Mouse (Mus musculus): ENCODE measurements around the gene Adh7. TPM values are rescaled to one million over a fixed set of nuclear protein-coding genes. Genes with fewer than 3 reads are reported as not detected.

Adh7 gene
- polyA plus RNA-seq, 1 experiment from 2014 or later: 0.41 TPM

- H3K4me2 ChIP-seq (replicated peaks): no peak overlapping the region
- no peak overlapping the region for H3K9ac ChIP-seq
- H3K4me3 ChIP-seq (replicated peaks; ENCODE audit: low read length): no peak overlapping the region
- no peak overlapping the region for H3K27ac ChIP-seq
- 63% methylated on average over 11 of the region's 11 CpGs for WGBS
- H3K4me1 ChIP-seq (replicated peaks; ENCODE audit: control insufficient read depth, insufficient read depth, low read length): no peaks in the 10 kb centered on the region
- H3K27me3 ChIP-seq (ENCODE audit: control insufficient read depth, insufficient read depth, low read length): no peaks in the 10 kb centered on the region
- ATAC-seq (ENCODE audit: low FRiP score): no peak
- H3K9me3 ChIP-seq (ENCODE audit: control insufficient read depth, low read length): no peaks in the 10 kb centered on the region
- DNase-seq (ENCODE audit: low spot score): no peak
- H3K36me3 ChIP-seq (replicated peaks; ENCODE audit: control insufficient read depth, insufficient read depth): no peaks in the 10 kb centered on the region
These were observed 3.6 kb downstream of the Adh7 start for GRCm38 (mm10) chr3:138221116-138221515.

- H3K4me3 ChIP-seq (replicated peaks; ENCODE audit: low read length): no peak overlapping the region
- H3K27me3 ChIP-seq (ENCODE audit: control insufficient read depth, insufficient read depth, low read length): no peaks in the 10 kb centered on the region
- H3K36me3 ChIP-seq (replicated peaks; ENCODE audit: control insufficient read depth, insufficient read depth): no peaks in the 10 kb centered on the region
- H3K27ac ChIP-seq: no peak overlapping the region
- ATAC-seq (ENCODE audit: low FRiP score) (no peak), DNase-seq (ENCODE audit: low spot score) (no peak)
- no peak overlapping the region for H3K4me2 ChIP-seq (replicated peaks)
- no peaks in the 10 kb centered on the region for H3K4me1 ChIP-seq (replicated peaks; ENCODE audit: control insufficient read depth, insufficient read depth, low read length)
- H3K9me3 ChIP-seq (ENCODE audit: control insufficient read depth, low read length): no peaks in the 10 kb centered on the region
- H3K9ac ChIP-seq: no peak overlapping the region
- WGBS: 79% methylated on average over 4 of the region's 4 CpGs
These were observed 5.0 kb downstream of the Adh7 start for GRCm38 (mm10) chr3:138222511-138222910.

DNA sequence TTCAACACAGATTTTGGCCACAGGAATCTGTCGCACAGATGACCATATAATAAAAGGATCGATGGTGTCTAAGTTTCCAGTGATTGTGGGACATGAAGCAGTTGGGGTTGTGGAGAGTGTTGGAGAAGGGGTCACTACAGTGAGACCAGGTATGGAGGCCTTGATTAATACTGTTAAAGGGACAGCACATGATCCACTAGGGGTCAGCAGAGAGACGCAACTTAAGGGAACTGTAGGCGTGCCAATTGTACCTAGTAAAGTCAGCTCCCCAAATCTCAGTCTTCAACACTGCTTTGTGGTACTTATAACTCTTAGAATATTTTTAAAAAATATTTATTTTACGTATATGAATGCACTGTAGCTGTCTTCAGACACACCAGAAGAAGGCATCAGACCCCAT is 5.4 kb downstream of the Adh7 start:
- ATAC-seq (ENCODE audit: low FRiP score) (peak; percentile 60; the same call in 1 of the 2 replicates), DNase-seq (ENCODE audit: low spot score) (peak; percentile 71)
- H3K27me3 ChIP-seq (ENCODE audit: control insufficient read depth, insufficient read depth, low read length): no peaks in the 10 kb centered on the region
- no peaks in the 10 kb centered on the region for H3K9me3 ChIP-seq (ENCODE audit: control insufficient read depth, low read length)
- no peak overlapping the region for H3K9ac ChIP-seq
- H3K4me3 ChIP-seq (replicated peaks; ENCODE audit: low read length): no peak overlapping the region
- no peak overlapping the region for H3K27ac ChIP-seq
- no peaks in the 10 kb centered on the region for H3K36me3 ChIP-seq (replicated peaks; ENCODE audit: control insufficient read depth, insufficient read depth)
- H3K4me2 ChIP-seq (replicated peaks): no peak overlapping the region
- WGBS: 61% methylated on average over 5 of the region's 5 CpGs
- no peaks in the 10 kb centered on the region for H3K4me1 ChIP-seq (replicated peaks; ENCODE audit: control insufficient read depth, insufficient read depth, low read length)

DNA sequence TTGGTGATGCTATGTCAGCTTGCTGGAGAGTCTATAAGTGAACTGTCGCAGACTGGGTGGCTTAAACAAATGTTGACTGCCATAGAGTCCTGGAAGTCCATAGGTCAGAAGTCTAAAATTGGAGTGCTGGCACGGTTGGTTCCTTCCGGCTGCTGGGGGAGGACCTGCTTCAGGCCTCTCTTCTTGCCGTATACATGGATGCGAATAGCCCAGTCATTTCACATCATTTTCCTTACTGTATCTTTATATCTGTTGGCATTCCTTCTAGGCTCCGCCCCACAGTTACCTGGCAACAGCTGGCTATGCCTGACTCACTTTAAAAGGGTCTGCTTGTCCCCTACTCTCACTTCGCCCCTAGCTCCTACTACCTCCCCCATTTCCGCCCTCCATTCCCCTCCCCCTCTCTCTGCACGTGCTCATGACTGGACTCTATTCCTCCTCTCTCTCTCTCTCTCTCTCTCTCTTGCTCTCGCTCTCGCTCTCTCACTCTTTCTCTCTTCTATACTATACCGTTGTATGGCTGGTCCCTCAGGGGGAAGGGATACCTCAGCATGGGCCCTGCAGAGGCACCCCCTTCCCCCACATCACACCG is 6.9 kb downstream of the Adh7 start:
- no peak overlapping the region for H3K4me3 ChIP-seq (replicated peaks; ENCODE audit: low read length)
- H3K27ac ChIP-seq: no peak overlapping the region
- no peaks in the 10 kb centered on the region for H3K36me3 ChIP-seq (replicated peaks; ENCODE audit: control insufficient read depth, insufficient read depth)
- ATAC-seq (ENCODE audit: low FRiP score) (no peak), DNase-seq (ENCODE audit: low spot score) (no peak)
- no peaks in the 10 kb centered on the region for H3K9me3 ChIP-seq (ENCODE audit: control insufficient read depth, low read length)
- H3K27me3 ChIP-seq (ENCODE audit: control insufficient read depth, insufficient read depth, low read length): no peaks in the 10 kb centered on the region
- H3K9ac ChIP-seq: no peak overlapping the region
- H3K4me1 ChIP-seq (replicated peaks; ENCODE audit: control insufficient read depth, insufficient read depth, low read length): no peaks in the 10 kb centered on the region
- H3K4me2 ChIP-seq (replicated peaks): no peak overlapping the region
- WGBS: 83% methylated on average over 13 of the region's 13 CpGs

- Histone ChIP-seq H3K36me3 (replicated peaks; ENCODE audit: control insufficient read depth, insufficient read depth) (no peaks in the 10 kb centered on the region), H3K27me3 (ENCODE audit: control insufficient read depth, insufficient read depth, low read length) (no peaks in the 10 kb centered on the region), H3K9me3 (ENCODE audit: control insufficient read depth, low read length) (no peaks in the 10 kb centered on the region), H3K4me2 (replicated peaks) (no peak overlapping the region), H3K9ac (no peak overlapping the region), H3K4me3 (replicated peaks; ENCODE audit: low read length) (no peak overlapping the region), H3K4me1 (replicated peaks; ENCODE audit: control insufficient read depth, insufficient read depth, low read length) (no peaks in the 10 kb centered on the region), H3K27ac (no peak overlapping the region)
- no peak for ATAC-seq (ENCODE audit: low FRiP score)
- DNase-seq (ENCODE audit: low spot score): no peak
- 69% methylated on average over 6 of the region's 7 CpGs for WGBS
These were observed 7.8 kb downstream of the Adh7 start for GRCm38 (mm10) chr3:138225331-138225730.

- H3K27me3 ChIP-seq (ENCODE audit: control insufficient read depth, insufficient read depth, low read length): no peaks in the 10 kb centered on the region
- H3K9ac ChIP-seq: no peak overlapping the region
- no peak overlapping the region for H3K4me2 ChIP-seq (replicated peaks)
- H3K9me3 ChIP-seq (ENCODE audit: control insufficient read depth, low read length): no peaks in the 10 kb centered on the region
- H3K4me3 ChIP-seq (replicated peaks; ENCODE audit: low read length): no peak overlapping the region
- H3K4me1 ChIP-seq (replicated peaks; ENCODE audit: control insufficient read depth, insufficient read depth, low read length): no peaks in the 10 kb centered on the region
- DNase-seq (ENCODE audit: low spot score) (no peak), ATAC-seq (ENCODE audit: low FRiP score) (no peak)
- 25% methylated on average over 7 of the region's 7 CpGs for WGBS
- no peaks in the 10 kb centered on the region for H3K36me3 ChIP-seq (replicated peaks; ENCODE audit: control insufficient read depth, insufficient read depth)
- no peak overlapping the region for H3K27ac ChIP-seq
These were observed 8.3 kb downstream of the Adh7 start for GRCm38 (mm10) chr3:138225853-138226252.

DNA sequence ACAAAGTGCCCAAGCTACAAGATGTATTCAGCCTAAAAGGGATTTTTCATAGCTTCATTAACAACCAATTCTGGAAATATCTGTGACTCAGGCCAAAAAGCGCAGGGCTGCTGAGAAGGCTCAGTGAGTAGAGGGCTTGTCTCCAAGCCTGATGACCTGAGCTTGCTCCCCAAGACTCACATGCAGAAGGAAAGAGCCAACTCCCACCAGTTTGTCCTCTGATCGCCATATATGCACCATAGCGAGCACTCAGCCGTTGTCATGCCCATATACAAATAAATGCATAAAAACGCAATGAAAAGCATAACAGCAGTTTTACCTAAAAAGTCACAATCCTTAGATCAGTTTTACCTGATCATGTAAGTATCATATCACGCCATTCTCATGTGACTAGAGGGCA is 8.9 kb downstream of the Adh7 start:
- no peaks in the 10 kb centered on the region for H3K36me3 ChIP-seq (replicated peaks; ENCODE audit: control insufficient read depth, insufficient read depth)
- H3K9ac ChIP-seq: no peak overlapping the region
- no peaks in the 10 kb centered on the region for H3K4me1 ChIP-seq (replicated peaks; ENCODE audit: control insufficient read depth, insufficient read depth, low read length)
- no peak overlapping the region for H3K27ac ChIP-seq
- no peak overlapping the region for H3K4me3 ChIP-seq (replicated peaks; ENCODE audit: low read length)
- no peak for ATAC-seq (ENCODE audit: low FRiP score)
- no peak overlapping the region for H3K4me2 ChIP-seq (replicated peaks)
- DNase-seq (ENCODE audit: low spot score): no peak
- H3K9me3 ChIP-seq (ENCODE audit: control insufficient read depth, low read length): no peaks in the 10 kb centered on the region
- 96% methylated on average over 6 of the region's 6 CpGs for WGBS
- no peaks in the 10 kb centered on the region for H3K27me3 ChIP-seq (ENCODE audit: control insufficient read depth, insufficient read depth, low read length)

DNA sequence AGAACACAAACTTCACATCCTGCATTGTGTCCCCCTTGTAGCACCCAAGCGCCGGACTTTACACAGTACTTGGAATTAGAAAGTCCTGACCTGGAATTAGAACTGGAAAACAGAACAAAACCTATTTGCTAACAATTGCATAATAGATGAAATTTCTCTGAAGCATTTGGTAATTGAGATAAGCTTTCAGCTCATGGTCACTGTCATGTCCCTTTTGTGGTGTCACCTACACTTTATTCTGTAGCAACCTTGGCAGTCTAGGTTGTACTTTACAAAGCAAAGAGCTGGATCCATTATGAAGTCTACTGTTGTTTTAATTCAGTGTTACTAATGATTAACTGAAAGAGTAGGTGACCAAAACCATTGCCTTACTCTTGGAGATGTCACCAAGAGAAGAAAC is 9.5 kb downstream of the Adh7 start:
- WGBS: 91% methylated on average over 2 of the region's 2 CpGs
- ATAC-seq (ENCODE audit: low FRiP score) (no peak), DNase-seq (ENCODE audit: low spot score) (no peak)
- Histone ChIP-seq H3K27ac (no peak overlapping the region), H3K4me3 (replicated peaks; ENCODE audit: low read length) (no peak overlapping the region), H3K36me3 (replicated peaks; ENCODE audit: control insufficient read depth, insufficient read depth) (no peaks in the 10 kb centered on the region), H3K27me3 (ENCODE audit: control insufficient read depth, insufficient read depth, low read length) (no peaks in the 10 kb centered on the region), H3K4me1 (replicated peaks; ENCODE audit: control insufficient read depth, insufficient read depth, low read length) (no peaks in the 10 kb centered on the region), H3K9ac (no peak overlapping the region), H3K4me2 (replicated peaks) (no peak overlapping the region), H3K9me3 (ENCODE audit: control insufficient read depth, low read length) (no peaks in the 10 kb centered on the region)

DNA sequence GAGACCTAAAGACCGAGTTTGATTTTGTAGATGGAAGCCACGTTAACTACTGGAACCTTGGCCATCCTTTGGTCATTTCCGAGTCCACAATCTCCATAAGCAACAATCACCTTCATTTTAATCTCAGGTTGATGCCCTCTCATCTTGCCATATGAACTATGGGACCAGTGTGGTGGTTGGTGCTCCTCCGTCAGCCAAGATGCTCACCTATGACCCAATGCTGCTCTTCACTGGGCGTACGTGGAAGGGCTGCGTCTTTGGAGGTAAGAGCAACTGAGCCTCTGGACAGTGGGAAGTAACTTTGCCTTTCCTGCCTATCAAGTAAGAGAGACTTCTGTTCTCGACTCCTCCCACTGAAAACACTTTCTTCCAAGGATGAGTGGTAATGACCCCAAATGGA is 10.2 kb downstream of the Adh7 start:
- Histone ChIP-seq H3K9ac (no peak overlapping the region), H3K4me3 (replicated peaks; ENCODE audit: low read length) (no peak overlapping the region), H3K27ac (no peak overlapping the region), H3K27me3 (ENCODE audit: control insufficient read depth, insufficient read depth, low read length) (no peaks in the 10 kb centered on the region), H3K36me3 (replicated peaks; ENCODE audit: control insufficient read depth, insufficient read depth) (no peaks in the 10 kb centered on the region), H3K9me3 (ENCODE audit: control insufficient read depth, low read length) (no peaks in the 10 kb centered on the region), H3K4me1 (replicated peaks; ENCODE audit: control insufficient read depth, insufficient read depth, low read length) (no peaks in the 10 kb centered on the region), H3K4me2 (replicated peaks) (no peak overlapping the region)
- no peak for ATAC-seq (ENCODE audit: low FRiP score)
- DNase-seq (ENCODE audit: low spot score): no peak
- 93% methylated on average over 8 of the region's 8 CpGs for WGBS

DNA sequence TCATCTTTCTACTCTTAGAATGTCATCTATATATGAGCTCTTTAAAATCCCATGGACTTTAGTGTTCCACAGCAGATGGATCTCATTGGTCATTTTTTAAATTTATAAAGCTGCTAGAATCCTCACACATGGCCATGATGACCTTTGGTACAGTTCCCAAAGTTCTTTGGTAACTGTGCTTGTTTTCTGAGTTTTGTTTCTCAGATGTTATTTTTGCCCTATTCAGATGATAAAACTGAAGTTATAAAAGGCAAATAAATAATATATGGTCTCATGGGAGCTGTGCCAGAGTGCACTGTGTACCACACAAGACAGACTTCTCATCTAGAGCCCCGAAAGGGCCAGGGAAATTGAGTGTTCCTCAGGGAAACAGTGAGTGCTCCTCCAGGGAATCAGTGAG is 11.9 kb downstream of the Adh7 start:
- ATAC-seq (ENCODE audit: low FRiP score) (no peak), DNase-seq (ENCODE audit: low spot score) (no peak)
- Histone ChIP-seq H3K27ac (no peak overlapping the region), H3K4me2 (replicated peaks) (no peak overlapping the region), H3K27me3 (ENCODE audit: control insufficient read depth, insufficient read depth, low read length) (no peaks in the 10 kb centered on the region), H3K4me1 (replicated peaks; ENCODE audit: control insufficient read depth, insufficient read depth, low read length) (no peaks in the 10 kb centered on the region), H3K9ac (no peak overlapping the region), H3K36me3 (replicated peaks; ENCODE audit: control insufficient read depth, insufficient read depth) (no peaks in the 10 kb centered on the region), H3K4me3 (replicated peaks; ENCODE audit: low read length) (no peak overlapping the region), H3K9me3 (ENCODE audit: control insufficient read depth, low read length) (no peaks in the 10 kb centered on the region)
- 77% methylated on average over 1 of the region's 1 CpGs for WGBS
